Mouse (Mus musculus) C2C12 (cell line): ENCODE measurements around the gene Ube2k. TPM values are rescaled to one million over a fixed set of nuclear protein-coding genes. Genes with fewer than 3 reads are reported as not detected.

Experiments
- H3K27me3 ChIP-seq: one replicate; pipeline ENCODE4 v1.6.1; 2011; ENCODE audit not compliant: control insufficient read depth, insufficient read depth, insufficient read length
- H3K36me3 ChIP-seq: one replicate; pipeline ENCODE4 v1.6.1; 2011; ENCODE audit not compliant: control insufficient read depth, insufficient read depth
- H3K4me3 ChIP-seq: one replicate; pipeline ENCODE4 v1.5.1; 2011; ENCODE audit warnings: mild to moderate bottlenecking, control low read depth; ENCODE audit not compliant: poor library complexity, insufficient read depth, severe bottlenecking
- H3K79me2 ChIP-seq: one replicate; pipeline ENCODE4 v1.6.1; 2011; ENCODE audit not compliant: control insufficient read depth, insufficient read depth
- H3K79me3 ChIP-seq: one replicate; pipeline ENCODE4 v1.6.1; 2011; ENCODE audit warnings: low read depth, control low read depth
- H3ac ChIP-seq: one replicate; pipeline ENCODE3; 2011; ENCODE audit warnings: low read depth; ENCODE audit not compliant: control insufficient read depth, insufficient read length
- CEBPB ChIP-seq: IDR thresholded peaks from one replicate; pipeline ENCODE4 v1.6.1; 2011; ENCODE audit warnings: low read depth, mild to moderate bottlenecking, control low read depth, moderate library complexity
- CTCF ChIP-seq: IDR thresholded peaks from one replicate; pipeline ENCODE4 v1.5.1; 2011; ENCODE audit not compliant: control insufficient read depth, insufficient read depth, insufficient read length
- FOSL1 ChIP-seq: IDR thresholded peaks from one replicate; pipeline ENCODE4 v1.8.0; 2011; ENCODE audit warnings: mild to moderate bottlenecking, low read length; ENCODE audit not compliant: poor library complexity, insufficient read depth, severe bottlenecking
- MAX ChIP-seq: IDR thresholded peaks from one replicate; pipeline ENCODE4 v1.6.1; 2011; ENCODE audit warnings: mild to moderate bottlenecking, control low read depth
- MYOD1 ChIP-seq: IDR thresholded peaks from one replicate; pipeline ENCODE4 v1.6.1; 2011; ENCODE audit warnings: low read depth; ENCODE audit not compliant: control insufficient read depth, insufficient read length
- MYOG ChIP-seq: IDR thresholded peaks from one replicate; pipeline ENCODE4 v1.6.1; 2011; ENCODE audit not compliant: control insufficient read depth, insufficient read length; ENCODE audit errors: extremely low read depth
- USF1 ChIP-seq: IDR thresholded peaks from one replicate; pipeline ENCODE4 v1.6.1; 2011; ENCODE audit warnings: low read depth, mild to moderate bottlenecking, control low read depth, moderate library complexity
- polyA plus RNA-seq: library from polyadenylated mRNA; unstranded; fragments of >200 nt; fragmentation: generic; extraction: Trizol; gene quantifications from one replicate; pipeline ENCODE4 v1.2.1, GENCODE M21; 2012; ENCODE audit warnings: missing spikeins

The Ube2k gene
- polyA plus RNA-seq, 1 experiment, result 98.7 TPM

GRCm38 (mm10) chr5:65541889-65542288 is 4.9 kb downstream of the Ube2k start:
- Histone ChIP-seq H3K79me2 (peaks cover 98% of the 10 kb centered on the region), H3K79me3 (peaks cover 90% of the 10 kb centered on the region), H3K36me3 (peaks cover 40% of the 10 kb centered on the region), H3K4me3 (no peak overlapping the region), H3K27me3 (no peaks in the 10 kb centered on the region), H3ac (no peak overlapping the region)
- no peak for TF ChIP-seq CTCF
- no peak for TF ChIP-seq USF1
- TF ChIP-seq CEBPB, result no peak
- TF ChIP-seq MYOD1, result no peak
- no peak for TF ChIP-seq MAX
- no peak for TF ChIP-seq FOSL1
- TF ChIP-seq MYOG, result no peak

GRCm38 (mm10) chr5:65543491-65543890 is 6.5 kb downstream of the Ube2k start:
- Histone ChIP-seq H3K79me2 (peaks cover 100% of the 10 kb centered on the region), H3K27me3 (no peaks in the 10 kb centered on the region), H3K4me3 (no peak overlapping the region), H3K79me3 (peaks cover 94% of the 10 kb centered on the region), H3ac (no peak overlapping the region), H3K36me3 (peaks cover 45% of the 10 kb centered on the region)
- TF ChIP-seq CTCF (no peak), FOSL1 (no peak), USF1 (no peak), CEBPB (no peak), MAX (no peak), MYOD1 (no peak), MYOG (no peak)

GRCm38 (mm10) chr5:65544616-65545015 is 7.6 kb downstream of the Ube2k start:
- peaks cover 94% of the 10 kb centered on the region for H3K79me3 ChIP-seq
- H3K4me3 ChIP-seq, result no peak overlapping the region
- H3K27me3 ChIP-seq, result no peaks in the 10 kb centered on the region
- H3K79me2 ChIP-seq, result peaks cover 100% of the 10 kb centered on the region
- H3K36me3 ChIP-seq, result peaks cover 47% of the 10 kb centered on the region
- TF ChIP-seq MYOD1 (no peak), MAX (no peak), USF1 (no peak), MYOG (no peak), CEBPB (no peak), CTCF (no peak), FOSL1 (no peak)
- H3ac ChIP-seq, result no peak overlapping the region

- Histone ChIP-seq H3ac (no peak overlapping the region), H3K79me2 (peaks cover 100% of the 10 kb centered on the region), H3K36me3 (peaks cover 23% of the 10 kb centered on the region), H3K4me3 (no peak overlapping the region), H3K27me3 (no peaks in the 10 kb centered on the region), H3K79me3 (peaks cover 95% of the 10 kb centered on the region)
- no peak for TF ChIP-seq FOSL1
- TF ChIP-seq MYOG, result no peak
- TF ChIP-seq CTCF, result no peak
These were observed 12.6 kb downstream of the Ube2k start for GRCm38 (mm10) chr5:65549677-65550076.

GRCm38 (mm10) chr5:65557109-65557508 is 20.1 kb downstream of the Ube2k start:
- H3K79me3 ChIP-seq, result peaks cover 98% of the 10 kb centered on the region
- no peak overlapping the region for H3ac ChIP-seq
- TF ChIP-seq MYOD1, result no peak
- TF ChIP-seq FOSL1, result no peak
- no peak for TF ChIP-seq MYOG
- TF ChIP-seq MAX, result no peak
- no peak for TF ChIP-seq CTCF
- TF ChIP-seq CEBPB, result no peak
- TF ChIP-seq USF1, result no peak
- H3K27me3 ChIP-seq, result no peaks in the 10 kb centered on the region
- peaks cover 4% of the 10 kb centered on the region for H3K36me3 ChIP-seq
- H3K79me2 ChIP-seq, result peaks cover 100% of the 10 kb centered on the region
- H3K4me3 ChIP-seq, result no peak overlapping the region

- TF ChIP-seq CTCF, result no peak
- no peak for TF ChIP-seq MYOG
- TF ChIP-seq FOSL1, result no peak
- no peak for TF ChIP-seq MAX
- Histone ChIP-seq H3K79me3 (peaks cover 88% of the 10 kb centered on the region), H3K27me3 (no peaks in the 10 kb centered on the region), H3K79me2 (peaks cover 99% of the 10 kb centered on the region), H3K4me3 (no peak overlapping the region), H3K36me3 (peaks cover 4% of the 10 kb centered on the region), H3ac (no peak overlapping the region)
These were observed 24.3 kb downstream of the Ube2k start for GRCm38 (mm10) chr5:65561125-65561893.
